ENCODE assay signal across 15 mouse cellular contexts in the genomic region with DNA sequence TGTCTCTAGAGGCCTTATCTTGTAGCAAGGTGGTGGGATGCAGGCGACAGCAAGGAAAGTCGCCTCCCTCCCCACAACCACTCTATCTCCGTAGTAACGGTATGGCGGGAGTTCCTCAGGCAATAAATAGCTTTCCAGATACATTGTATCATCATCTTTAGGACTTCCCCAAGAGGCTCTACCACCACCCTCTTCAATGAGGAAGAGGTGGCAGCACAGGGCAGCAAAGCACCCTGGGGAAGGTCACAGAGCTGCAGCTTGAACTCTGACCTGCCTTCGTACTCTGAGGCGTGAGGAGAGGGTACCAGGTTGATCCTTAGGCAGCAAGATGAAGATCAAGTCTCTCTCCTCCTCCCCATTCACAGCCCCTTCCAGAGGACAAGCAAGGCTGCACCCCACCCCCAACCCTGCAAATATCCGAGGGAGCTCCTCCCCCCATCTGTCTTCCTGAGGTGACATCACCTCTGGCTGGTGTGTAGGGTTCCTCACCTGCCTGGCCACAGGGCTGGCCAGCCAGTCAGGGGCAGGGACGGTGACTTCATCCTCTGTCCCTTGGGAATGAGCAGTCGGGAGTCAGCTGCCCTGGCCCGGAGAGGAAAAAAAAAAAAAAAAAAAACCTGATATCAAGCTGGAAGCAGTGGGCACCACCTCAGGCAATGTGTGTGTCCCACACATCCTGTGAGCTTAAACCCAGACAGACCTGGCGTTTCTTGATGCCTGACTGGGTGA. TPM values are rescaled to one million over a fixed set of nuclear protein-coding genes. Genes with fewer than 3 reads are reported as not detected.
DNase-seq lines count a peak whose midpoint lies in the region; ATAC-seq and TF ChIP-seq lines count a peak whose summit lies in the region.
"Had no signal": no experiment of that assay in that cellular context is flagged by ENCODE, and none has a peak within 500 bp of the region (broad histone marks: within the 10 kb centered on the region; RNA-seq: fewer than 3 reads in every experiment).

No protein-coding gene starts in this region.

- no peaks in the 10 kb centered on the region for H3K36me3 ChIP-seq in heart, embryonic 14.5 days (ENCODE audit: control insufficient read depth, insufficient read depth, low read length)
- H3K36me3 ChIP-seq in liver, postnatal 0 days (replicated peaks; ENCODE audit: insufficient read depth, low read length): no peaks in the 10 kb centered on the region
- H3K36me3 ChIP-seq: hindbrain, embryonic 15.5 days; neural tube, embryonic 13.5 days had no signal

- intact Hi-C loops in left cerebral cortex, adult 2 months (cut with DNase I): no loop called here
- intact Hi-C loops in left cerebral cortex, postnatal 36 days (cut with DNase I): no loop called here
- intact Hi-C loops in left cerebral cortex, postnatal 10 days (cut with DNase I): no loop called here

- peak overlapping the region; percentile 15; the same call in 1 of the 2 replicates for H3K27ac ChIP-seq in left cerebral cortex, adult 2 months
- H3K27ac ChIP-seq in brown adipose tissue, adult 24 weeks (replicated peaks; ENCODE audit: low read depth, low read length): peak overlapping the region; percentile 23; the same call in 1 of the 2 replicates
- peak overlapping the region; percentile 6 to 61; a peak in 3 of 4 replicates for H3K27ac ChIP-seq in heart, embryonic 14.5 days (replicated peaks in 1 of 2; ENCODE audit: control insufficient read depth in 1 of 2, insufficient read depth in 1 of 2, low read depth in 2 of 2, low read length in 2 of 2)
- H3K27ac ChIP-seq in liver, postnatal 0 days (ENCODE audit: low read depth): 0 out of 2 replicates have a peak overlapping the region, but pooled peaks have one; percentile 24
- H3K27ac ChIP-seq: hindbrain, embryonic 15.5 days; neural tube, embryonic 13.5 days had no signal

- peak overlapping the region; percentile 11; the same call in 1 of the 2 replicates for H3K4me2 ChIP-seq in heart, embryonic 14.5 days (ENCODE audit: low read length)
- H3K4me2 ChIP-seq in liver, postnatal 0 days (ENCODE audit: low read depth, low read length): no peak overlapping the region
- H3K4me2 ChIP-seq: hindbrain, embryonic 15.5 days; neural tube, embryonic 13.5 days had no signal

- TF ChIP-seq CTCF in left cerebral cortex, adult 2 months (IDR thresholded peaks at IDR 0.05): no peak
- TF ChIP-seq CTCF in liver, postnatal 0 days (IDR thresholded peaks at IDR 0.05; ENCODE audit: low read depth): no peak

- WGBS in heart, embryonic 14.5 days: 18% methylated on average over 12 of the region's 12 CpGs
- WGBS in liver, postnatal 0 days (ENCODE audit: insufficient replicate concordance): 37% methylated on average over 12 of the region's 12 CpGs

- ATAC-seq in heart, embryonic 14.5 days (ENCODE audit: insufficient number of reproducible peaks, insufficient read depth, low FRiP score, low read depth): peak; percentile 27; the same call in 1 of the 2 replicates
- ATAC-seq in liver, postnatal 0 days: peak; percentile 86

- peaks cover 21% of the 10 kb centered on the region for H3K4me1 ChIP-seq in brown adipose tissue, adult 24 weeks (ENCODE audit: control insufficient read depth, insufficient read depth, insufficient read length, low read length)
- H3K4me1 ChIP-seq in heart, embryonic 14.5 days (ENCODE audit: control insufficient read depth in 2 of 2, insufficient read depth in 2 of 2, low read length in 2 of 2): peaks cover 53 to 66% of the 10 kb centered on the region in 2 experiments
- peaks cover 34% of the 10 kb centered on the region for H3K4me1 ChIP-seq in liver, postnatal 0 days (ENCODE audit: insufficient read depth)

- peak overlapping the region; percentile 44 for H3K9ac ChIP-seq in heart, embryonic 14.5 days (ENCODE audit: low read length)
- H3K9ac ChIP-seq in liver, postnatal 0 days (replicated peaks): no peak overlapping the region; the same call in 1 of the 2 replicates
- H3K9ac ChIP-seq: hindbrain, embryonic 15.5 days; neural tube, embryonic 13.5 days had no signal

- no peak for TF ChIP-seq EP300 in liver, postnatal 0 days (IDR thresholded peaks at IDR 0.05; ENCODE audit: low read depth)

- H3K4me3 ChIP-seq in left cerebral cortex, adult 2 months: no peak overlapping the region
- H3K4me3 ChIP-seq in brown adipose tissue, adult 24 weeks (ENCODE audit: insufficient read depth, low read depth, low read length): no peak overlapping the region
- H3K4me3 ChIP-seq in heart, embryonic 14.5 days (ENCODE audit: control insufficient read depth in 1 of 2, insufficient read depth in 1 of 2, low read depth in 1 of 2, low read length in 2 of 2): no peak overlapping the region
- no peak overlapping the region for H3K4me3 ChIP-seq in liver, postnatal 0 days (ENCODE audit: low read depth, low read length)
- H3K4me3 ChIP-seq: hindbrain, embryonic 15.5 days; neural tube, embryonic 13.5 days had no signal

- DNase-seq in left cerebral cortex, adult 2 months (ENCODE audit: extremely low spot score in 1 of 2, low spot score in 2 of 2): no peak
- DNase-seq in left cerebral cortex, postnatal 36 days (ENCODE audit: low spot score in 2 of 2): no peak
- DNase-seq in liver, postnatal 0 days: peak; percentile 59
- no peak for DNase-seq in thymus, postnatal 4 days
- DNase-seq in embryo, embryonic 11 days: no peak
- DNase-seq in left cerebral cortex, postnatal 10 days (ENCODE audit: extremely low spot score in 1 of 2, low spot score in 2 of 2): no peak
- DNase-seq: adrenal gland, adult 2 months; cerebellum, adult 2 months had no signal

- H3K27me3 ChIP-seq in heart, embryonic 14.5 days (ENCODE audit: control insufficient read depth, insufficient read depth, low read length): no peaks in the 10 kb centered on the region
- no peaks in the 10 kb centered on the region for H3K27me3 ChIP-seq in liver, postnatal 0 days (ENCODE audit: insufficient read depth, low read length)
- H3K27me3 ChIP-seq: hindbrain, embryonic 15.5 days; neural tube, embryonic 13.5 days had no signal

- no peaks in the 10 kb centered on the region for H3K9me3 ChIP-seq in heart, embryonic 14.5 days (ENCODE audit: control insufficient read depth, low read length)
- no peaks in the 10 kb centered on the region for H3K9me3 ChIP-seq in liver, postnatal 0 days (ENCODE audit: low read length)
- H3K9me3 ChIP-seq: hindbrain, embryonic 15.5 days; neural tube, embryonic 13.5 days had no signal

RNA-seq across cellular contexts. Expression of a gene that starts 41.1 kb away (rescaled TPM):
- 1 to 10 TPM; 1.3 to 1.7 TPM for total RNA-seq in left cerebral cortex, adult 2 months (2021)
- 1 to 10 TPM; 1.1 to 2.4 TPM for total RNA-seq in left cerebral cortex, postnatal 36 days (2021)
- polyA plus RNA-seq in brown adipose tissue, adult 24 weeks (2012; ENCODE audit: insufficient read depth, insufficient read length, missing spikeins): not detected in 2 replicates
- 0.91 and 1.1 TPM in 2 replicates for polyA plus RNA-seq in heart, embryonic 14.5 days (2014; fragmentation: Nextera tagmentation; extraction: Ambion mirVana)
- 0.15 TPM in 1 of 2 replicates, not detected in the other for polyA plus RNA-seq in liver, postnatal 0 days (2015; fragmentation: Nextera tagmentation; extraction: Ambion mirVana)
- total RNA-seq in left cerebral cortex, postnatal 10 days (2021): 1 to 10 TPM; 1.6 to 3.4 TPM
- total RNA-seq: MEL had no signal

RNA-seq across cellular contexts. Expression of a gene that starts 52.6 kb away (rescaled TPM):
- not detected for total RNA-seq in left cerebral cortex, adult 2 months (2021)
- total RNA-seq in left cerebral cortex, postnatal 36 days (2021): not detected
- not detected in 2 replicates for polyA plus RNA-seq in brown adipose tissue, adult 24 weeks (2012; ENCODE audit: insufficient read depth, insufficient read length, missing spikeins)
- polyA plus RNA-seq in heart, embryonic 14.5 days (2014; fragmentation: Nextera tagmentation; extraction: Ambion mirVana): not detected in 2 replicates
- polyA plus RNA-seq in liver, postnatal 0 days (2015; fragmentation: Nextera tagmentation; extraction: Ambion mirVana): not detected in 2 replicates
- total RNA-seq in left cerebral cortex, postnatal 10 days (2021): not detected
- total RNA-seq: adrenal gland, adult 2 months; MEL had no signal
- polyA plus RNA-seq: adrenal gland, adult 2 months; cerebellum, adult 2 months; forebrain, embryonic 11.5 days; hindbrain, embryonic 15.5 days; neural tube, embryonic 13.5 days; spleen, adult 2 months had no signal
